Mouse (Mus musculus): ENCODE measurements at regions not wholly inside any gene's neighbourhood (a gene's known extent, or its start where the extent isn't known, plus 50 kb on each side); places are given as distances from the start of the nearest gene placed in this dataset.

GRCm38 (mm10) chr5:119944371-119944770 lies 111.9 kb downstream of the Tbx5 start:
- Histone ChIP-seq H3K9me3 (replicated peaks; ENCODE audit: control insufficient read depth, low read length) (no peaks in the 10 kb centered on the region), H3K36me3 (replicated peaks; ENCODE audit: control insufficient read depth, insufficient read depth, low read length) (no peaks in the 10 kb centered on the region), H3K27me3 (ENCODE audit: control insufficient read depth, insufficient read depth, low read length) (no peaks in the 10 kb centered on the region), H3K27ac (ENCODE audit: low read depth) (no peak overlapping the region), H3K4me3 (ENCODE audit: low read depth, low read length) (no peak overlapping the region), H3K4me1 (ENCODE audit: control insufficient read depth, insufficient read depth) (no peaks in the 10 kb centered on the region), H3K9ac (replicated peaks; ENCODE audit: low read depth, low read length) (no peak overlapping the region), H3K4me2 (ENCODE audit: low read depth, low read length) (no peak overlapping the region)
- TF ChIP-seq EP300 (IDR thresholded peaks at IDR 0.05; ENCODE audit: low read depth) (no peak), CTCF (IDR thresholded peaks at IDR 0.05; ENCODE audit: low read depth) (no peak)
- ATAC-seq (ENCODE audit: insufficient read depth, low read depth): no peak
- WGBS: 60% methylated on average over 10 of the region's 10 CpGs
- DNase-seq (ENCODE audit: low spot score): no peak

GRCm38 (mm10) chr5:119948399-119948798 lies 115.9 kb downstream of the Tbx5 start:
- Histone ChIP-seq H3K27ac (ENCODE audit: low read depth) (no peak overlapping the region), H3K9ac (replicated peaks; ENCODE audit: low read depth, low read length) (no peak overlapping the region), H3K27me3 (ENCODE audit: control insufficient read depth, insufficient read depth, low read length) (no peaks in the 10 kb centered on the region), H3K36me3 (replicated peaks; ENCODE audit: control insufficient read depth, insufficient read depth, low read length) (no peaks in the 10 kb centered on the region), H3K9me3 (replicated peaks; ENCODE audit: control insufficient read depth, low read length) (no peaks in the 10 kb centered on the region), H3K4me3 (ENCODE audit: low read depth, low read length) (no peak overlapping the region), H3K4me2 (ENCODE audit: low read depth, low read length) (no peak overlapping the region), H3K4me1 (ENCODE audit: control insufficient read depth, insufficient read depth) (no peaks in the 10 kb centered on the region)
- 81% methylated on average over 4 of the region's 4 CpGs for WGBS
- no peak for ATAC-seq (ENCODE audit: insufficient read depth, low read depth)
- TF ChIP-seq CTCF (IDR thresholded peaks at IDR 0.05; ENCODE audit: low read depth) (no peak), EP300 (IDR thresholded peaks at IDR 0.05; ENCODE audit: low read depth) (no peak)
- no peak for DNase-seq (ENCODE audit: low spot score)

- Histone ChIP-seq H3K27me3 (ENCODE audit: control insufficient read depth, insufficient read depth, low read length) (no peaks in the 10 kb centered on the region), H3K9me3 (replicated peaks; ENCODE audit: control insufficient read depth, low read length) (no peaks in the 10 kb centered on the region), H3K9ac (replicated peaks; ENCODE audit: low read depth, low read length) (no peak overlapping the region), H3K27ac (ENCODE audit: low read depth) (no peak overlapping the region), H3K4me3 (ENCODE audit: low read depth, low read length) (no peak overlapping the region), H3K4me2 (ENCODE audit: low read depth, low read length) (no peak overlapping the region), H3K36me3 (replicated peaks; ENCODE audit: control insufficient read depth, insufficient read depth, low read length) (no peaks in the 10 kb centered on the region), H3K4me1 (ENCODE audit: control insufficient read depth, insufficient read depth) (no peaks in the 10 kb centered on the region)
- DNase-seq (ENCODE audit: low spot score) (no peak), ATAC-seq (ENCODE audit: insufficient read depth, low read depth) (no peak)
- WGBS: 75% methylated on average over 2 of the region's 2 CpGs
- TF ChIP-seq EP300 (IDR thresholded peaks at IDR 0.05; ENCODE audit: low read depth): no peak
- TF ChIP-seq CTCF (IDR thresholded peaks at IDR 0.05; ENCODE audit: low read depth): no peak
Observed at GRCm38 (mm10) chr5:119952085-119952484, 119.6 kb downstream of the Tbx5 start.

GRCm38 (mm10) chr5:119953189-119953588 lies 120.7 kb downstream of the Tbx5 start:
- no peak overlapping the region for H3K9ac ChIP-seq (replicated peaks; ENCODE audit: low read depth, low read length)
- H3K4me1 ChIP-seq (ENCODE audit: control insufficient read depth, insufficient read depth): no peaks in the 10 kb centered on the region
- ATAC-seq (ENCODE audit: insufficient read depth, low read depth): no peak
- H3K9me3 ChIP-seq (replicated peaks; ENCODE audit: control insufficient read depth, low read length): no peaks in the 10 kb centered on the region
- WGBS: 78% methylated on average over 5 of the region's 5 CpGs
- H3K27ac ChIP-seq (ENCODE audit: low read depth): no peak overlapping the region
- no peaks in the 10 kb centered on the region for H3K27me3 ChIP-seq (ENCODE audit: control insufficient read depth, insufficient read depth, low read length)
- no peak overlapping the region for H3K4me3 ChIP-seq (ENCODE audit: low read depth, low read length)
- H3K36me3 ChIP-seq (replicated peaks; ENCODE audit: control insufficient read depth, insufficient read depth, low read length): no peaks in the 10 kb centered on the region
- no peak for DNase-seq (ENCODE audit: low spot score)
- TF ChIP-seq CTCF (IDR thresholded peaks at IDR 0.05; ENCODE audit: low read depth) (no peak), EP300 (IDR thresholded peaks at IDR 0.05; ENCODE audit: low read depth) (no peak)
- no peak overlapping the region for H3K4me2 ChIP-seq (ENCODE audit: low read depth, low read length)

- ATAC-seq (ENCODE audit: insufficient read depth, low read depth): no peak
- no peaks in the 10 kb centered on the region for H3K36me3 ChIP-seq (replicated peaks; ENCODE audit: control insufficient read depth, insufficient read depth, low read length)
- no peaks in the 10 kb centered on the region for H3K4me1 ChIP-seq (ENCODE audit: control insufficient read depth, insufficient read depth)
- DNase-seq (ENCODE audit: low spot score): no peak
- no peaks in the 10 kb centered on the region for H3K27me3 ChIP-seq (ENCODE audit: control insufficient read depth, insufficient read depth, low read length)
- no peak overlapping the region for H3K4me2 ChIP-seq (ENCODE audit: low read depth, low read length)
- no peak overlapping the region for H3K27ac ChIP-seq (ENCODE audit: low read depth)
- H3K9me3 ChIP-seq (replicated peaks; ENCODE audit: control insufficient read depth, low read length): no peaks in the 10 kb centered on the region
- H3K4me3 ChIP-seq (ENCODE audit: low read depth, low read length): no peak overlapping the region
- WGBS: 67% methylated on average over 14 of the region's 14 CpGs
- no peak overlapping the region for H3K9ac ChIP-seq (replicated peaks; ENCODE audit: low read depth, low read length)
- TF ChIP-seq CTCF (IDR thresholded peaks at IDR 0.05; ENCODE audit: low read depth): no peak
- TF ChIP-seq EP300 (IDR thresholded peaks at IDR 0.05; ENCODE audit: low read depth): no peak
Observed at GRCm38 (mm10) chr5:119953811-119954566, 121.5 kb downstream of the Tbx5 start.

- DNase-seq (ENCODE audit: low spot score) (no peak), ATAC-seq (ENCODE audit: insufficient read depth, low read depth) (no peak)
- Histone ChIP-seq H3K4me1 (ENCODE audit: control insufficient read depth, insufficient read depth) (no peaks in the 10 kb centered on the region), H3K4me3 (ENCODE audit: low read depth, low read length) (no peak overlapping the region), H3K27ac (ENCODE audit: low read depth) (no peak overlapping the region), H3K27me3 (ENCODE audit: control insufficient read depth, insufficient read depth, low read length) (0 out of 2 replicates have a peak, but pooled peaks cover 2% of the 10 kb centered on the region), H3K36me3 (replicated peaks; ENCODE audit: control insufficient read depth, insufficient read depth, low read length) (no peaks in the 10 kb centered on the region), H3K9ac (replicated peaks; ENCODE audit: low read depth, low read length) (no peak overlapping the region), H3K4me2 (ENCODE audit: low read depth, low read length) (peak overlapping the region; percentile 33), H3K9me3 (replicated peaks; ENCODE audit: control insufficient read depth, low read length) (no peaks in the 10 kb centered on the region)
- 22% methylated on average over 14 of the region's 14 CpGs for WGBS
- no peak for TF ChIP-seq EP300 (IDR thresholded peaks at IDR 0.05; ENCODE audit: low read depth)
- no peak for TF ChIP-seq CTCF (IDR thresholded peaks at IDR 0.05; ENCODE audit: low read depth)
Observed at GRCm38 (mm10) chr5:119958942-119959341, 126.5 kb downstream of the Tbx5 start.

Measured in heart, postnatal 0 days (tissue).